Mouse (Mus musculus) thymus, adult 2 months (tissue): ENCODE data around the gene Slc11a2. TPM values are rescaled to one million over a fixed set of nuclear protein-coding genes. Genes with fewer than 3 reads are reported as not detected.

Experiments
- DNase-seq: peaks from one replicate; pipeline ENCODE4 v3.0.0; 2021
- H3K27ac ChIP-seq: fragments of 200-500 bp; 2 replicates; pipeline ENCODE4 v1.5.1; 2012; ENCODE audit warnings: low read length, control low read depth; ENCODE audit not compliant: control insufficient read depth, insufficient read depth
- H3K27me3 ChIP-seq: fragments of 200-500 bp; 2 replicates; pipeline ENCODE4 v1.6.1; 2012; ENCODE audit warnings: mild to moderate bottlenecking, low read length, moderate library complexity, mixed read lengths; ENCODE audit not compliant: control insufficient read depth, insufficient read depth
- H3K36me3 ChIP-seq: fragments of 200-500 bp; 2 replicates; pipeline ENCODE4 v1.6.1; 2012; ENCODE audit warnings: mild to moderate bottlenecking, low read length, moderate library complexity; ENCODE audit not compliant: control insufficient read depth, insufficient read depth
- H3K4me1 ChIP-seq: fragments of 200-500 bp; replicated peaks from 2 replicates; pipeline ENCODE4 v1.6.1; 2012; ENCODE audit warnings: low read length; ENCODE audit not compliant: control insufficient read depth, insufficient read depth
- H3K4me3 ChIP-seq: fragments of 200-500 bp; 2 replicates; pipeline ENCODE4 v1.5.1; 2012; ENCODE audit warnings: mild to moderate bottlenecking, low read length, control low read depth, moderate library complexity; ENCODE audit not compliant: control insufficient read depth, insufficient read depth
- CTCF ChIP-seq: fragments of 200-500 bp; IDR thresholded peaks from 2 replicates; pipeline ENCODE4 v1.5.1; 2012; ENCODE audit warnings: mild to moderate bottlenecking, control low read depth, low read length, moderate library complexity, borderline replicate concordance; ENCODE audit not compliant: control insufficient read depth, poor library complexity, insufficient read depth; ENCODE audit errors: extremely low read depth
- POLR2A ChIP-seq: fragments of 200-500 bp; IDR thresholded peaks from 2 replicates; pipeline ENCODE4 v1.6.1; 2012; ENCODE audit warnings: mild to moderate bottlenecking, low read length, control low read depth, moderate library complexity; ENCODE audit not compliant: control insufficient read depth, poor library complexity, insufficient read depth; ENCODE audit errors: extremely low read depth
- whole genome bisulfite sequencing: fragments of 180-500 bp; shearing (Covaris S2); methylation state at CpG from one replicate; pipeline ENCODE4 v1.1.7; 2018; 5-methylcytosine and 5-hydroxymethylcytosine counted together
- polyA plus RNA-seq: library from polyadenylated mRNA; depleted of rRNA; stranded (reverse); fragments of >200 nt; gene quantifications from 2 replicates; pipeline ENCODE4 v1.2.3, GENCODE M21; 2012

Slc11a2 gene
- polyA plus RNA-seq, 1 experiment, result 54.1 TPM

- DNase-seq, result no peak
- no peak overlapping the region for H3K4me3 ChIP-seq
- TF ChIP-seq CTCF (no peak), POLR2A (no peak)
- peaks cover 65% of the 10 kb centered on the region for H3K4me1 ChIP-seq
- peak overlapping the region; percentile 59; the same call in 1 of the 2 replicates for H3K27ac ChIP-seq
- WGBS, result 53% methylated on average over 8 of the region's 8 CpGs
- H3K36me3 ChIP-seq, result no peaks in the 10 kb centered on the region
- H3K27me3 ChIP-seq, result peaks cover 1% of the 10 kb centered on the region; the same call in 1 of the 2 replicates
These were observed 5.6 kb downstream of the Slc11a2 start for GRCm38 (mm10) chr15:100419311-100419710.

GRCm38 (mm10) chr15:100417854-100418450 lies 6.9 kb downstream of the Slc11a2 start:
- TF ChIP-seq POLR2A (no peak), CTCF (no peak)
- Histone ChIP-seq H3K4me1 (peaks cover 60% of the 10 kb centered on the region), H3K27me3 (no peaks in the 10 kb centered on the region), H3K4me3 (no peak overlapping the region), H3K36me3 (no peaks in the 10 kb centered on the region), H3K27ac (peak overlapping the region; percentile 10; the same call in 1 of the 2 replicates)
- WGBS, result 44% methylated on average over 9 of the region's 9 CpGs
- no peak for DNase-seq

GRCm38 (mm10) chr15:100415684-100416083 lies 9.2 kb downstream of the Slc11a2 start:
- Histone ChIP-seq H3K27me3 (no peaks in the 10 kb centered on the region), H3K36me3 (no peaks in the 10 kb centered on the region), H3K27ac (no peak overlapping the region), H3K4me1 (peaks cover 50% of the 10 kb centered on the region), H3K4me3 (no peak overlapping the region)
- no peak for DNase-seq
- 89% methylated on average over 8 of the region's 8 CpGs for whole genome bisulfite sequencing
- TF ChIP-seq CTCF (no peak), POLR2A (no peak)

GRCm38 (mm10) chr15:100414942-100415341 lies 9.9 kb downstream of the Slc11a2 start:
- H3K4me3 ChIP-seq, result no peak overlapping the region
- H3K27me3 ChIP-seq, result no peaks in the 10 kb centered on the region
- H3K27ac ChIP-seq, result no peak overlapping the region
- WGBS, result 96% methylated on average over 13 of the region's 13 CpGs
- H3K36me3 ChIP-seq, result no peaks in the 10 kb centered on the region
- TF ChIP-seq POLR2A (no peak), CTCF (no peak)
- DNase-seq, result no peak
- peaks cover 46% of the 10 kb centered on the region for H3K4me1 ChIP-seq

- Histone ChIP-seq H3K27me3 (no peaks in the 10 kb centered on the region), H3K4me1 (peaks cover 38% of the 10 kb centered on the region), H3K27ac (no peak overlapping the region; the same call in 1 of the 2 replicates), H3K4me3 (no peak overlapping the region), H3K36me3 (0 out of 2 replicates have a peak, but pooled peaks cover 4% of the 10 kb centered on the region)
- DNase-seq, result peak; percentile 74
- TF ChIP-seq CTCF (no peak), POLR2A (no peak)
- WGBS, result 27% methylated on average over 4 of the region's 4 CpGs
These were observed 10.9 kb downstream of the Slc11a2 start for GRCm38 (mm10) chr15:100414011-100414410.

GRCm38 (mm10) chr15:100413306-100413705 lies 11.6 kb downstream of the Slc11a2 start:
- peaks cover 38% of the 10 kb centered on the region for H3K4me1 ChIP-seq
- H3K36me3 ChIP-seq, result peaks cover 5% of the 10 kb centered on the region; the same call in 1 of the 2 replicates
- no peak overlapping the region for H3K27ac ChIP-seq
- H3K4me3 ChIP-seq, result no peak overlapping the region
- whole genome bisulfite sequencing, result 92% methylated on average over 4 of the region's 5 CpGs
- H3K27me3 ChIP-seq, result no peaks in the 10 kb centered on the region
- DNase-seq, result no peak
- TF ChIP-seq POLR2A (no peak), CTCF (no peak)
